Mouse (Mus musculus): ENCODE results near the gene Slc35c1. TPM values are rescaled to one million over a fixed set of nuclear protein-coding genes. Genes with fewer than 3 reads are reported as not detected.

Gene Slc35c1
- total and polyA plus RNA-seq, 2 experiments = 3.0 to 26.0 TPM

DNA sequence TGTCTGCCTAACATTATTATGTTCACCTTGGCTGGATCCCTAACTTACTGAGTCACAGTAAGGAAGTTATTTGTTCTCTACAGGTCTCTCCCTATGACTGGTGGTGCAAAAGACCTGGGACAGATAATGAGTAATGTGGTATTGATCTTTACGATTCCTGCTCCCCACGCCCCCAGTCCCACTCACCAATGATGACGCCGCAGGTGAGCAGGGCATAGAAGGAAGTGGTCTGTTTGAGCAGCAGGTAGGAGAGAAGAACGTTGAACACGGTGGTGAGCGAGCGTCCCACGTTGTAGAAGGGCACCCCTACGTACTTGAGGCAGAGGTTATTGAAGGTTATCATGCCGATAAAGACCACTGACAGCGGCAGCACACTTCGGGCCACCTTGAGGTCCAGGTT, 1.9 kb downstream of the Slc35c1 start:
- Histone ChIP-seq H3K9ac (ENCODE audit: low read depth, low read length) (peak overlapping the region; percentile 87), H3K4me3 (ENCODE audit: insufficient read depth, low read depth, low read length) (peak overlapping the region; percentile 82; the same call in 1 of the 2 replicates), H3K36me3 (ENCODE audit: control insufficient read depth, insufficient read depth, low read length) (peaks cover 2% of the 10 kb centered on the region; the same call in 1 of the 2 replicates), H3K4me1 (ENCODE audit: control insufficient read depth, insufficient read depth, low read length) (peaks cover 28% of the 10 kb centered on the region), H3K27ac (replicated peaks; ENCODE audit: insufficient read depth, low read depth, low read length) (no peak overlapping the region), H3K79me2 (ENCODE audit: control insufficient read depth, insufficient read depth, low read length) (peaks cover 18% of the 10 kb centered on the region), H3K27me3 (ENCODE audit: control insufficient read depth, insufficient read depth, low read length) (no peaks in the 10 kb centered on the region)
- WGBS = 48% methylated on average over 13 of the region's 13 CpGs
- TF ChIP-seq POLR2A (IDR thresholded peaks at IDR 0.05; ENCODE audit: extremely low read depth, insufficient read depth, low read length) (no peak), CTCF (IDR thresholded peaks at IDR 0.05; ENCODE audit: low read depth, low read length) (no peak)
- no peak for DNase-seq (ENCODE audit: extremely low read depth, low read depth, low spot score)

DNA sequence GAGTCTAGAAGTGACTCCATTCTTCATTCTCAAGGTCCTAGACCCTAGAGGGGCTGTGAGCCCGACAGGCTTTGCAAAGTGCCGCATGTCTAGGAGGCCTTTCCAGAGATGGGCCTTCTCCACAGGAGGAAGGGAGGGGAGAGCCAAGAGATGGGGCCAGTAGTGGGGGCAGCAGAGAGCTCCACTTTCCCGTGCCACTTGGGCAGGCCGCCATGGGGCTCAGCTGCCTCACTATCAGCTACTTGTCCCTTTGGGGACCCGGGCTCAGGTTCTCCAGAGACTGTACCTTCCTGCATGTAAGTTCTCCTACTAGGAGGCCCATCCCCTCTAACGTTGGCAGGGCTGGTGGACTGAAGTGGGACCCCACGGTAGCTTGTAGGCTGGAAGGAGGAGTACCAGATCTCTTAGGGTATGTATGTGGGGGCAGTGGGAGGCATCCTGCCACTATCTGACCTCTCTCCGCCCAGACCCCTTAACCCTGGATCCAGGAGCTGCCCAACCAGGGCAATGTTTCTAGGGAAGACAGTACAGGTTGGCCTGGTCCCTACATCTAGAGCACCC, 3.3 kb downstream of the Slc35c1 start:
- no peak overlapping the region for H3K9ac ChIP-seq (ENCODE audit: low read depth, low read length)

DNA sequence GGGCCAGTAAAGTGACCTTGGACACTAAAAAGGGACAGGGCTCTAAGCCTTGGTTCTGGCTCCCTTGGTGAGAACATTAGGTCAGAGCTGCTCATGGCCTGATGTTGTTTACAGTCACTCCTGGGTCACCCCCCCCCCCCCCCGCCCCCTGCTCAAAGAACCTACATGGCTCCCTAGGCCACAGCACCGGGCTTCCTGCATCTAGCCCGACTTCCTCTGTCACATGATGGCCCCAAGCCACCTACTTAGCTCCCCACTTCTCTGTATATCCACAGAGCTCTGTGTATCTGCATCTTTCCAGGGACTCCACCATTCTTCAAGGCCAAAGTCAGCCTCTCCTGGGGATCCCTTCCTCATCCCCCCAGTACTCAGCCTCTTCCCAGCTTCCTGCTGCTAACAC, 4.6 kb downstream of the Slc35c1 start:
- no peak for TF ChIP-seq CTCF (IDR thresholded peaks at IDR 0.05; ENCODE audit: low read depth, low read length)
- TF ChIP-seq POLR2A (IDR thresholded peaks at IDR 0.05; ENCODE audit: extremely low read depth, insufficient read depth, low read length) = no peak
- Histone ChIP-seq H3K27me3 (ENCODE audit: control insufficient read depth, insufficient read depth, low read length) (no peaks in the 10 kb centered on the region), H3K9ac (ENCODE audit: low read depth, low read length) (no peak overlapping the region), H3K4me1 (ENCODE audit: control insufficient read depth, insufficient read depth, low read length) (peaks cover 31% of the 10 kb centered on the region), H3K4me3 (ENCODE audit: insufficient read depth, low read depth, low read length) (no peak overlapping the region), H3K27ac (replicated peaks; ENCODE audit: insufficient read depth, low read depth, low read length) (peak overlapping the region; percentile 43), H3K36me3 (ENCODE audit: control insufficient read depth, insufficient read depth, low read length) (peaks cover 4% of the 10 kb centered on the region; the same call in 1 of the 2 replicates), H3K79me2 (ENCODE audit: control insufficient read depth, insufficient read depth, low read length) (peaks cover 18% of the 10 kb centered on the region)
- peak; percentile 20 for DNase-seq (ENCODE audit: extremely low read depth, low read depth, low spot score)
- 5% methylated on average over 3 of the region's 3 CpGs for WGBS

More for the DNA sequence above, 3.3 kb downstream of the Slc35c1 start:
- no peaks in the 10 kb centered on the region for H3K27me3 ChIP-seq (ENCODE audit: control insufficient read depth, insufficient read depth, low read length)
- no peak overlapping the region for H3K27ac ChIP-seq (replicated peaks; ENCODE audit: insufficient read depth, low read depth, low read length)
- peaks cover 18% of the 10 kb centered on the region for H3K79me2 ChIP-seq (ENCODE audit: control insufficient read depth, insufficient read depth, low read length)
- no peak overlapping the region for H3K4me3 ChIP-seq (ENCODE audit: insufficient read depth, low read depth, low read length)
- no peak for DNase-seq (ENCODE audit: extremely low read depth, low read depth, low spot score)
- peaks cover 28% of the 10 kb centered on the region for H3K4me1 ChIP-seq (ENCODE audit: control insufficient read depth, insufficient read depth, low read length)
- H3K36me3 ChIP-seq (ENCODE audit: control insufficient read depth, insufficient read depth, low read length) = peaks cover 4% of the 10 kb centered on the region; the same call in 1 of the 2 replicates
- WGBS = 76% methylated on average over 8 of the region's 8 CpGs
- TF ChIP-seq CTCF (IDR thresholded peaks at IDR 0.05; ENCODE audit: low read depth, low read length) (no peak), POLR2A (IDR thresholded peaks at IDR 0.05; ENCODE audit: extremely low read depth, insufficient read depth, low read length) (no peak)

DNA sequence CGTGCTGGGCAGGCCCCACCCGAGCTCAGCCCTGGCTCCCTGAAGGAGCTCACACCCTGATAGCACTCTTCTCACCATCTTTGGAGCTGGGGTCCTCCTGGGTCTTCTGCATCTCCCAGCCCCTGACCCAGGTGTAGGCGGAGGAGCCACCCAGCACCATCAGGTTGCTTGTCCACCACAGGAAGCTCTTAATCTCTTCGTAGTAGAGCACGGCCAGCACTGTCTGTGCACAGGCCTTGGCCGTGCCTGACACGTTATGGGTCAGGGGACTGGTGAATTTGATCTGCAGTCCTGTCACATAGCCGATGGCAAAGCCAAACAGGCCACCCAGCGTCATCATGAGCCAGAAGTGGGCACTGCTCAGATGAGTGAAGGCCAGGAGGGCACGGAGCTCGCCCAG, 6.2 kb downstream of the Slc35c1 start:
- Histone ChIP-seq H3K79me2 (ENCODE audit: control insufficient read depth, insufficient read depth, low read length) (peaks cover 18% of the 10 kb centered on the region), H3K4me3 (ENCODE audit: insufficient read depth, low read depth, low read length) (no peak overlapping the region), H3K27me3 (ENCODE audit: control insufficient read depth, insufficient read depth, low read length) (no peaks in the 10 kb centered on the region), H3K4me1 (ENCODE audit: control insufficient read depth, insufficient read depth, low read length) (peaks cover 29% of the 10 kb centered on the region), H3K9ac (ENCODE audit: low read depth, low read length) (no peak overlapping the region), H3K27ac (replicated peaks; ENCODE audit: insufficient read depth, low read depth, low read length) (no peak overlapping the region), H3K36me3 (ENCODE audit: control insufficient read depth, insufficient read depth, low read length) (peaks cover 4% of the 10 kb centered on the region; the same call in 1 of the 2 replicates)
- WGBS = 98% methylated on average over 11 of the region's 11 CpGs
- no peak for DNase-seq (ENCODE audit: extremely low read depth, low read depth, low spot score)
- TF ChIP-seq CTCF (IDR thresholded peaks at IDR 0.05; ENCODE audit: low read depth, low read length) (no peak), POLR2A (IDR thresholded peaks at IDR 0.05; ENCODE audit: extremely low read depth, insufficient read depth, low read length) (no peak)

DNA sequence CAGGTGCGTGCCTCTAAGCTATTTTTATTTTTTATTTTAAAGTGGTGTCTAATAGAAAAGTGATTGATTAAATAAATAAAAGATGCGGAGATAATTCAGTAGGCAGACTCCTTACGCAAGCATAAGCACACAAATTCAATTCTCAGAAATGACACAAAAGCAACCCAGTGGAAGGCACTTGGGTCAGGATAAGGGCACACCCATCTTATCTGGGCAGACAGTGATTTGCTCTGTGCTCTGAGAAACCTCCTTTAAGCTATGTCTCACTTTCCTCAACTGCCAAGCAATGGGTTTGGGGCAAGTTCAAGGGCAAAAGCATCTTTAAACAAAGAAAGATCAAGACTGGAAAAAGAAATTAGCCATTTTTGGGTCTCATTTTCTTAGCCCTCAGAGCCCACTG, 9.2 kb downstream of the Slc35c1 start:
- Histone ChIP-seq H3K27me3 (ENCODE audit: control insufficient read depth, insufficient read depth, low read length) (no peaks in the 10 kb centered on the region), H3K79me2 (ENCODE audit: control insufficient read depth, insufficient read depth, low read length) (no peaks in the 10 kb centered on the region), H3K36me3 (ENCODE audit: control insufficient read depth, insufficient read depth, low read length) (peaks cover 4% of the 10 kb centered on the region; the same call in 1 of the 2 replicates), H3K4me3 (ENCODE audit: insufficient read depth, low read depth, low read length) (no peak overlapping the region), H3K4me1 (ENCODE audit: control insufficient read depth, insufficient read depth, low read length) (peaks cover 15% of the 10 kb centered on the region), H3K27ac (replicated peaks; ENCODE audit: insufficient read depth, low read depth, low read length) (no peak overlapping the region), H3K9ac (ENCODE audit: low read depth, low read length) (no peak overlapping the region)
- peak; percentile 24 for DNase-seq (ENCODE audit: extremely low read depth, low read depth, low spot score)
- no peak for TF ChIP-seq CTCF (IDR thresholded peaks at IDR 0.05; ENCODE audit: low read depth, low read length)
- no peak for TF ChIP-seq POLR2A (IDR thresholded peaks at IDR 0.05; ENCODE audit: extremely low read depth, insufficient read depth, low read length)
- WGBS = 29% methylated on average over 3 of the region's 3 CpGs

DNA sequence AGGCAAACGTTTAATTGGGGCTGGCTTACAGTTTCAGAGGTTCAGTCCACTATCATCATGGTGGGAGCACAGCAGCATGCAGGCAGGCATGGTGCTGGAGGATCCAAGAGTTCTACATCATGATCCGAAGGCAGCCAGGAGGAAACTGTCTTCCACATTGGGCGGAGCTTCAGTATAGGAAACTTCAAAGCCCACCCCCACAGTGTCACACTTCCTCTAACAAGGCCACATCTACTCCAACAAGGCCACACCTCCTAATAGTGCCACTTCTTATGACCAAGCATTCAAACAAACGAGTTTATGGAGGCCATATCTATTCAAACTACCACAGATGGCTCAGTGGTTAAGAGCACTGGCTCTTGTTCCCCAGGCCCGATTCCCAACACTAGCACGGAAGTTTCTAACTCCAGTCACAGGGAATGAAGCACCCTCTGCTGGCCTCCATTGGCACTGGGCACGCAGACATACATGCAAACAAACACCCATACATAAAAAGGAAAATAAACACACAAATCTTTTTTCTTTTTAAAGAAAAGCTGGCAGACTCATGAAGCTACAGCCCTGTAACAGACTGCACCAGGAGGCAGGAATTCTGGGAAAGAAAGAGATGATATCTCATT, 13.1 kb downstream of the Slc35c1 start:
- DNase-seq (ENCODE audit: extremely low read depth, low read depth, low spot score) = no peak
- Histone ChIP-seq H3K27me3 (ENCODE audit: control insufficient read depth, insufficient read depth, low read length) (no peaks in the 10 kb centered on the region), H3K79me2 (ENCODE audit: control insufficient read depth, insufficient read depth, low read length) (no peaks in the 10 kb centered on the region), H3K4me3 (ENCODE audit: insufficient read depth, low read depth, low read length) (no peak overlapping the region), H3K36me3 (ENCODE audit: control insufficient read depth, insufficient read depth, low read length) (no peaks in the 10 kb centered on the region), H3K4me1 (ENCODE audit: control insufficient read depth, insufficient read depth, low read length) (peaks cover 27% of the 10 kb centered on the region), H3K9ac (ENCODE audit: low read depth, low read length) (no peak overlapping the region), H3K27ac (replicated peaks; ENCODE audit: insufficient read depth, low read depth, low read length) (0 out of 2 replicates have a peak overlapping the region, but pooled peaks have one; percentile 2)
- TF ChIP-seq POLR2A (IDR thresholded peaks at IDR 0.05; ENCODE audit: extremely low read depth, insufficient read depth, low read length) = no peak
- TF ChIP-seq CTCF (IDR thresholded peaks at IDR 0.05; ENCODE audit: low read depth, low read length) = peak; percentile 10; the same call in 1 of the 2 replicates
- 65% methylated on average over 7 of the region's 7 CpGs for WGBS

Data from liver, adult 2 months (tissue).